Mouse (Mus musculus): ENCODE measurements at regions not wholly inside any gene's neighbourhood (a gene's known extent, or its start where the extent isn't known, plus 50 kb on each side); places are given as distances from the start of the nearest gene placed in this dataset.

DNA sequence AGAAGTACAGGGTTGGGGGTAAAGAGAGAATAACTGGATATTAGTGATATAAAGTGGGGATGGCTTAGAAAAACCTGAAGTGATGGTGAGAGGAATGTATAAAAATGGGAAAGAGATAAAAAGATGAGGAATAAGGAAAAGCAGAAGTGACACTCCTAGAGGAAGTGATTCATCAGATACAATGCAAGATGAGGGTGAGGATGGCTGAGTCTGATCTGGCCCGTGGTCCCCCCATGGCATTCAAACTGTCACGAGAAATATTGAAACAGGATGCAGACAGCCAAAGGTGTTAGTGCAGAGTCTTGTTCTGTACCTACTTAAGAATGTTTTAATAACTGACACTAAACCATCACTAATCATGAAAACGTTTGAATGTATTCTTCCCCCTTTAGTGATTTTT, 56.2 kb upstream of the Kitl start:
- no peaks in the 10 kb centered on the region for H3K4me1 ChIP-seq (ENCODE audit: control insufficient read depth, insufficient read depth, low read length)
- TF ChIP-seq CTCF (conservative IDR thresholded peaks at IDR 0.05; ENCODE audit: insufficient read depth, insufficient read length, low read depth, low read length) = no peak
- H3K27me3 ChIP-seq (replicated peaks; ENCODE audit: control insufficient read depth, insufficient read depth, low read length) = no peaks in the 10 kb centered on the region
- no peak for DNase-seq
- H3K27ac ChIP-seq (ENCODE audit: insufficient read depth, low read depth, low read length) = no peak overlapping the region
- 77% methylated on average over 3 of the region's 3 CpGs for WGBS
- no peaks in the 10 kb centered on the region for H3K36me3 ChIP-seq (ENCODE audit: control insufficient read depth, insufficient read depth, low read length)
- H3K4me3 ChIP-seq (ENCODE audit: insufficient read depth, low read depth, low read length) = no peak overlapping the region

DNA sequence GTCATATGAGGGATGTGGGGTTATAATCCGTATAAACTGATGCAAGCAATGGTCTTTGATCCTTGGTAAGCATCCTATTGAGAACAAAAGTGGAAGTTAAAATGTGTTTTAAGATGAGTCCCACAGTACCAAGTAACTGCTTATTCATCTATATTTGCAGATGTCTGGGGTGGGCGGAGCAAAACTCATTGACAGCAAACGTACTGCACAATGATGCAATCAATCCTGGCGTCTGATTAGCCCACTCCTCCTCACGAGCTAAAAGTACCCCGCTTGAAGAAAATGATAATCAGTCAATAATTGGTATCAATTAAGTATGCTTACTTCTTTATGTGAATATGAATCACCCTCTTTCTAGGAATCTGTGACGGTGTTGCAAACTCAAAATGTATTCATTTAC, 62.9 kb upstream of the Kitl start:
- no peaks in the 10 kb centered on the region for H3K36me3 ChIP-seq (ENCODE audit: control insufficient read depth, insufficient read depth, low read length)
- no peaks in the 10 kb centered on the region for H3K27me3 ChIP-seq (replicated peaks; ENCODE audit: control insufficient read depth, insufficient read depth, low read length)
- H3K4me1 ChIP-seq (ENCODE audit: control insufficient read depth, insufficient read depth, low read length) = no peaks in the 10 kb centered on the region
- 86% methylated on average over 7 of the region's 7 CpGs for WGBS
- H3K27ac ChIP-seq (ENCODE audit: insufficient read depth, low read depth, low read length) = no peak overlapping the region
- TF ChIP-seq POLR2A (IDR thresholded peaks at IDR 0.05; ENCODE audit: low read depth, low read length) (no peak), CTCF (conservative IDR thresholded peaks at IDR 0.05; ENCODE audit: insufficient read depth, insufficient read length, low read depth, low read length) (no peak)
- no peak for DNase-seq
- H3K4me3 ChIP-seq (ENCODE audit: insufficient read depth, low read depth, low read length) = no peak overlapping the region

DNA sequence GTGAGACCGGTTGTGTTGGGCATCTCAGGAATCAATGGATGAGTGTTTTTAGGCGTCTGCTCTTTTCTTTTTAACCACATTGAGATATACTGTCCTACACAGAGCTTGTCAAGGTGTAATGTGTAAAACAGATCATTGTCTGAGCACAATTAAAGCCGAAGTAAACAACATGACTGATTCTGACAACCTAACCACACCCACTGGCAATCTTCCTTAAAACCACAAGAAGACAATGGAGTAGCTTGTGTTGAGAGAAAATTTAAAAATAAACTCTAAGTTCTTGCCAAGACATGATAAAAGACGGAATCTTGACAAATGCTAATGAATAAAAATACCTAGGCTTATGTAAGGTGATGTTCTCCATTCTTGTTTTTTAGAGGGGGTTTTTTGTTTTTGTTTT, 63.7 kb upstream of the Kitl start:
- no peaks in the 10 kb centered on the region for H3K4me1 ChIP-seq (ENCODE audit: control insufficient read depth, insufficient read depth, low read length)
- no peaks in the 10 kb centered on the region for H3K36me3 ChIP-seq (ENCODE audit: control insufficient read depth, insufficient read depth, low read length)
- WGBS = 71% methylated on average over 4 of the region's 4 CpGs
- no peak overlapping the region for H3K4me3 ChIP-seq (ENCODE audit: insufficient read depth, low read depth, low read length)
- no peaks in the 10 kb centered on the region for H3K27me3 ChIP-seq (replicated peaks; ENCODE audit: control insufficient read depth, insufficient read depth, low read length)
- TF ChIP-seq POLR2A (IDR thresholded peaks at IDR 0.05; ENCODE audit: low read depth, low read length) (no peak), CTCF (conservative IDR thresholded peaks at IDR 0.05; ENCODE audit: insufficient read depth, insufficient read length, low read depth, low read length) (no peak)
- H3K27ac ChIP-seq (ENCODE audit: insufficient read depth, low read depth, low read length) = no peak overlapping the region
- peak; percentile 53 for DNase-seq

DNA sequence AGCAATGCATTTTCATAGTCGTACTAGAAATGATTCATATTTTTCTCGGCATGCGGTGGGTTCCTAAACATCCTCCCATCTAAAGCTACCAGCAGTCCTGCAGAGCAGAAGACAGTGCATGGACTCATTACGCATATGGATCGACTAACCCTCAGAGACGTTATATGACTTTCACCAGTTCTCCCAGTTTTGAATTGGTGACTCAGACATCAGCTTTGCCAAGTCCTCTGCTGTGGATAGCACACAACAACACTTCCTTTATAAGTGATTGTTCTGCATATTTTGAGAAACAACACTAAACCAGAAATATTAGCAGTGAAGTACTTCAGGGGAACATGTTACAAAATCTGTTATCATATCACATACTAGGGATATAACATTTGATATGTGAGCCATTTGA, 64.1 kb upstream of the Kitl start:
- H3K27ac ChIP-seq (ENCODE audit: insufficient read depth, low read depth, low read length) = 0 out of 2 replicates have a peak overlapping the region, but pooled peaks have one; percentile 9
- no peaks in the 10 kb centered on the region for H3K4me1 ChIP-seq (ENCODE audit: control insufficient read depth, insufficient read depth, low read length)
- no peaks in the 10 kb centered on the region for H3K36me3 ChIP-seq (ENCODE audit: control insufficient read depth, insufficient read depth, low read length)
- no peaks in the 10 kb centered on the region for H3K27me3 ChIP-seq (replicated peaks; ENCODE audit: control insufficient read depth, insufficient read depth, low read length)
- no peak overlapping the region for H3K4me3 ChIP-seq (ENCODE audit: insufficient read depth, low read depth, low read length)
- no peak for TF ChIP-seq POLR2A (IDR thresholded peaks at IDR 0.05; ENCODE audit: low read depth, low read length)
- no peak for TF ChIP-seq CTCF (conservative IDR thresholded peaks at IDR 0.05; ENCODE audit: insufficient read depth, insufficient read length, low read depth, low read length)
- peak; percentile 7 for DNase-seq
- 81% methylated on average over 6 of the region's 6 CpGs for WGBS

DNA sequence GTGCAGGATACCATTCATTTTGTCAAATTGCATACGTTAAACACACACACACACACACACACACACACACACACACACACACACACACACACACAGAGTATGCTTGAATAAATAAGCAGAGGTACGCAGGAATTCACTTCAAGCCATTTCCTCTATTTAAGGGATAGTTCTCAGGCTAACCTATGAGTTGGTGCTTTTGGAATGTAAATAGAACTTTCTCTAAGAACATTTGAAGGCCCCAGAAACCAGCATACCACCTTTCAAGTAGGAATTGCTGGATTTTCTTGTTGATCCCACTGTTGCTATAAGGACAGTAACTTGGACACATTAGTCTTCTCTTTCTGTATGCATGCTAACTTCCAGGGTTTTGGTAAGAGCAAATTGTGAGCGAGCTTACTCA, 66.7 kb upstream of the Kitl start:
- TF ChIP-seq POLR2A (IDR thresholded peaks at IDR 0.05; ENCODE audit: low read depth, low read length) = no peak
- no peak for TF ChIP-seq CTCF (conservative IDR thresholded peaks at IDR 0.05; ENCODE audit: insufficient read depth, insufficient read length, low read depth, low read length)
- 85% methylated on average over 3 of the region's 3 CpGs for WGBS

DNA sequence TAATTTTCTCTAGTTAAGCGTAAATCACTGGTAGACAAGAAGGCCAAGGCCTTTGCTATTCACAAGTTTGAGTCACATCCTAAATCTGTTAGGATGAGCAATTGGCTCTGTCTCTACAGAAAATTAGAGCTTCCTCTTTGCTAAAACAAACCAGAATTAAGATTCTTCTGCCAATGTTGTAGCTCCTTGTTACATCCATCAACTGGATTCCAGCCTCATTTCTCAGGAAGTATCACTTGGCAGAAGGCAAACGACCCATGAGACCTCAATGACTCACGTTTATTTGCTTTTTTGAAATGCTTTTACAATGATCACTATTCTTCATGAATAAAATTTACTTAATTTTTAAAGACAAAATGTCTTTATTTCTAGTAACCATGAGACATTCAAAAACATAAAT, 70.0 kb upstream of the Kitl start:
- TF ChIP-seq CTCF (conservative IDR thresholded peaks at IDR 0.05; ENCODE audit: insufficient read depth, insufficient read length, low read depth, low read length) (no peak), POLR2A (IDR thresholded peaks at IDR 0.05; ENCODE audit: low read depth, low read length) (no peak)
- peak; percentile 57 for DNase-seq
- no peak overlapping the region for H3K27ac ChIP-seq (ENCODE audit: insufficient read depth, low read depth, low read length)
- H3K4me3 ChIP-seq (ENCODE audit: insufficient read depth, low read depth, low read length) = no peak overlapping the region
- WGBS = 66% methylated on average over 3 of the region's 3 CpGs
- no peaks in the 10 kb centered on the region for H3K36me3 ChIP-seq (ENCODE audit: control insufficient read depth, insufficient read depth, low read length)
- H3K27me3 ChIP-seq (replicated peaks; ENCODE audit: control insufficient read depth, insufficient read depth, low read length) = no peaks in the 10 kb centered on the region
- no peaks in the 10 kb centered on the region for H3K4me1 ChIP-seq (ENCODE audit: control insufficient read depth, insufficient read depth, low read length)

More for the DNA sequence above, 66.7 kb upstream of the Kitl start:
- no peak overlapping the region for H3K27ac ChIP-seq (ENCODE audit: insufficient read depth, low read depth, low read length)
- no peaks in the 10 kb centered on the region for H3K27me3 ChIP-seq (replicated peaks; ENCODE audit: control insufficient read depth, insufficient read depth, low read length)
- H3K4me3 ChIP-seq (ENCODE audit: insufficient read depth, low read depth, low read length) = no peak overlapping the region
- H3K4me1 ChIP-seq (ENCODE audit: control insufficient read depth, insufficient read depth, low read length) = no peaks in the 10 kb centered on the region
- no peak for DNase-seq
- H3K36me3 ChIP-seq (ENCODE audit: control insufficient read depth, insufficient read depth, low read length) = no peaks in the 10 kb centered on the region

DNA sequence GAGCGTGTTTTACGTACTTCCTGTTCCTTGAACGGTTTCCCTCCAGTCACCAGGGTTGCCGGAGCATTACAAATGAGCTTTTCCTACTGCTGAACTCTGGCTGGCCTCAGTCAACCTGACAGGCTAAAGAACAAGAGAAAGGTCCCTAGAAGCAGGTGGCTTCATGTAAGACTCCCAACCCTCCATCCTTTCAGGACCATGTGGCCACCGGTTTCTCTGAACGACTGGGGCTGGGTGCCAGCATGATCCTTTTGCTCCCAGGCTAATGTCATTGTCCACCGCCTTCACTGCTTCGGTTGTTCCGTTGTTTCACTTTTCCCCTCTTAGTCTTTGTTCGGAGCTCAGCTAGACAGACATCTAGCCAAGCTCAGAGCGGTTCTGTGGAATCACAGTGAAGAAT, 73.8 kb upstream of the Kitl start:
- TF ChIP-seq CTCF (conservative IDR thresholded peaks at IDR 0.05; ENCODE audit: insufficient read depth, insufficient read length, low read depth, low read length) (no peak), POLR2A (IDR thresholded peaks at IDR 0.05; ENCODE audit: low read depth, low read length) (no peak)
- Histone ChIP-seq H3K4me1 (ENCODE audit: control insufficient read depth, insufficient read depth, low read length) (no peaks in the 10 kb centered on the region), H3K4me3 (ENCODE audit: insufficient read depth, low read depth, low read length) (no peak overlapping the region), H3K27me3 (replicated peaks; ENCODE audit: control insufficient read depth, insufficient read depth, low read length) (no peaks in the 10 kb centered on the region), H3K36me3 (ENCODE audit: control insufficient read depth, insufficient read depth, low read length) (no peaks in the 10 kb centered on the region), H3K27ac (ENCODE audit: insufficient read depth, low read depth, low read length) (no peak overlapping the region)
- peak; percentile 74 for DNase-seq
- WGBS = 36% methylated on average over 11 of the region's 11 CpGs

DNA sequence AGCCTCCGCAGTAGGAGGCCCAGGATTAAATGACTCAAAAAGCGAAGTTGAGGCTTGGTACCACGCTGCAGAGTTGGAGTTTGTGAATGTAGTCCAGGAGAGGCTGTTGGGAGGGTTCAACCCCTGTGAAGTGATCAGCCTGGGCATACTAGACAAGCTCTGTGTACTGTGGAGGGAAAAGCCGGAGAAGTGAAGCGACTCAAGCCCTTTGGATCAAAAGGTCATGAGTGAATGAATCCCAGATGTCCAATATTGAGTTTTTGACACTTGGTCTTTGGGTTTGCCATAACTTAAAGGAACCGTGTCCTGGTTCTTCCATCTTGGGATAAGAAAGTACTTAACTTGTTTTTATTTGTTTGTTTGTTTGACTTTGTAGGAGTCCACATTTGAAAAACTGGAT, 76.5 kb upstream of the Kitl start:
- Histone ChIP-seq H3K4me1 (ENCODE audit: control insufficient read depth, insufficient read depth, low read length) (no peaks in the 10 kb centered on the region), H3K27ac (ENCODE audit: insufficient read depth, low read depth, low read length) (no peak overlapping the region), H3K4me3 (ENCODE audit: insufficient read depth, low read depth, low read length) (no peak overlapping the region), H3K36me3 (ENCODE audit: control insufficient read depth, insufficient read depth, low read length) (no peaks in the 10 kb centered on the region), H3K27me3 (replicated peaks; ENCODE audit: control insufficient read depth, insufficient read depth, low read length) (no peaks in the 10 kb centered on the region)
- 94% methylated on average over 6 of the region's 6 CpGs for WGBS
- DNase-seq = no peak
- no peak for TF ChIP-seq POLR2A (IDR thresholded peaks at IDR 0.05; ENCODE audit: low read depth, low read length)
- TF ChIP-seq CTCF (conservative IDR thresholded peaks at IDR 0.05; ENCODE audit: insufficient read depth, insufficient read length, low read depth, low read length) = no peak
